Mouse (Mus musculus): Measurements from ENCODE around the gene Lif. TPM values are rescaled to one million over a fixed set of nuclear protein-coding genes. Genes with fewer than 3 reads are reported as not detected.
A peak's percentile ranks its signal among the peaks of the same experiment; 100 is the strongest.

Lif gene
- polyA plus RNA-seq, 1 experiment = not detected

- TF ChIP-seq POLR2A (IDR thresholded peaks at IDR 0.05; ENCODE audit: borderline replicate concordance, low read depth, low read length) (no peak), CTCF (IDR thresholded peaks at IDR 0.05; ENCODE audit: low read depth, low read length) (no peak)
- H3K4me1 ChIP-seq (ENCODE audit: control insufficient read depth, insufficient read depth, low read length) = peaks cover 52% of the 10 kb centered on the region
- H3K27ac ChIP-seq (ENCODE audit: insufficient read depth, low read depth, low read length) = no peak overlapping the region
- no peak overlapping the region for H3K4me3 ChIP-seq (ENCODE audit: insufficient read depth, low read length)
Measured at GRCm38 (mm10) chr11:4228463-4228862, 28.9 kb upstream of the Lif start.

- TF ChIP-seq CTCF (IDR thresholded peaks at IDR 0.05; ENCODE audit: low read depth, low read length) (no peak), POLR2A (IDR thresholded peaks at IDR 0.05; ENCODE audit: borderline replicate concordance, low read depth, low read length) (no peak)
- Histone ChIP-seq H3K4me3 (ENCODE audit: insufficient read depth, low read length) (no peak overlapping the region), H3K4me1 (ENCODE audit: control insufficient read depth, insufficient read depth, low read length) (peaks cover 43% of the 10 kb centered on the region), H3K27ac (ENCODE audit: insufficient read depth, low read depth, low read length) (no peak overlapping the region)
Measured at GRCm38 (mm10) chr11:4229841-4230240, 27.5 kb upstream of the Lif start.

- H3K27ac ChIP-seq (ENCODE audit: insufficient read depth, low read depth, low read length) = no peak overlapping the region
- TF ChIP-seq CTCF (IDR thresholded peaks at IDR 0.05; ENCODE audit: low read depth, low read length) = no peak
- no peak for TF ChIP-seq POLR2A (IDR thresholded peaks at IDR 0.05; ENCODE audit: borderline replicate concordance, low read depth, low read length)
- H3K4me1 ChIP-seq (ENCODE audit: control insufficient read depth, insufficient read depth, low read length) = peaks cover 53% of the 10 kb centered on the region
- no peak overlapping the region for H3K4me3 ChIP-seq (ENCODE audit: insufficient read depth, low read length)
Measured at GRCm38 (mm10) chr11:4231435-4231834, 25.9 kb upstream of the Lif start.

- TF ChIP-seq POLR2A (IDR thresholded peaks at IDR 0.05; ENCODE audit: borderline replicate concordance, low read depth, low read length) = no peak
- no peak for TF ChIP-seq CTCF (IDR thresholded peaks at IDR 0.05; ENCODE audit: low read depth, low read length)
- Histone ChIP-seq H3K27ac (ENCODE audit: insufficient read depth, low read depth, low read length) (peak overlapping the region; percentile 78), H3K4me3 (ENCODE audit: insufficient read depth, low read length) (no peak overlapping the region), H3K4me1 (ENCODE audit: control insufficient read depth, insufficient read depth, low read length) (peaks cover 53% of the 10 kb centered on the region)
Measured at GRCm38 (mm10) chr11:4232644-4233043, 24.7 kb upstream of the Lif start.

GRCm38 (mm10) chr11:4235052-4235655, 22.2 kb upstream of the Lif start:
- Histone ChIP-seq H3K27ac (ENCODE audit: insufficient read depth, low read depth, low read length) (no peak overlapping the region), H3K4me1 (ENCODE audit: control insufficient read depth, insufficient read depth, low read length) (peaks cover 49% of the 10 kb centered on the region), H3K4me3 (ENCODE audit: insufficient read depth, low read length) (no peak overlapping the region)
- TF ChIP-seq CTCF (IDR thresholded peaks at IDR 0.05; ENCODE audit: low read depth, low read length) (no peak), POLR2A (IDR thresholded peaks at IDR 0.05; ENCODE audit: borderline replicate concordance, low read depth, low read length) (no peak)

- TF ChIP-seq POLR2A (IDR thresholded peaks at IDR 0.05; ENCODE audit: borderline replicate concordance, low read depth, low read length) = no peak
- TF ChIP-seq CTCF (IDR thresholded peaks at IDR 0.05; ENCODE audit: low read depth, low read length) = no peak
- H3K4me3 ChIP-seq (ENCODE audit: insufficient read depth, low read length) = peak within 1 kb of the TSS; percentile 82
- H3K27ac ChIP-seq (ENCODE audit: insufficient read depth, low read depth, low read length) = peak within 1 kb of the TSS; percentile 86
- peaks cover 50% of the 10 kb centered on the region for H3K4me1 ChIP-seq (ENCODE audit: control insufficient read depth, insufficient read depth, low read length)
Measured at GRCm38 (mm10) chr11:4235665-4236545, 21.5 kb upstream of the Lif start, which contains the start of gene Osm. Gene Osm, plus strand, starts transcription at chr11:4236420.

- Histone ChIP-seq H3K27ac (ENCODE audit: insufficient read depth, low read depth, low read length) (peak overlapping the region; percentile 86), H3K4me1 (ENCODE audit: control insufficient read depth, insufficient read depth, low read length) (peaks cover 48% of the 10 kb centered on the region), H3K4me3 (ENCODE audit: insufficient read depth, low read length) (peak overlapping the region; percentile 82)
- TF ChIP-seq POLR2A (IDR thresholded peaks at IDR 0.05; ENCODE audit: borderline replicate concordance, low read depth, low read length) (no peak), CTCF (IDR thresholded peaks at IDR 0.05; ENCODE audit: low read depth, low read length) (no peak)
Measured at GRCm38 (mm10) chr11:4236546-4237067, 20.8 kb upstream of the Lif start.

- Histone ChIP-seq H3K27ac (ENCODE audit: insufficient read depth, low read depth, low read length) (peak overlapping the region; percentile 86), H3K4me3 (ENCODE audit: insufficient read depth, low read length) (peak overlapping the region; percentile 82), H3K4me1 (ENCODE audit: control insufficient read depth, insufficient read depth, low read length) (peaks cover 41% of the 10 kb centered on the region)
- TF ChIP-seq CTCF (IDR thresholded peaks at IDR 0.05; ENCODE audit: low read depth, low read length) (no peak), POLR2A (IDR thresholded peaks at IDR 0.05; ENCODE audit: borderline replicate concordance, low read depth, low read length) (no peak)
Measured at GRCm38 (mm10) chr11:4237389-4237912, 19.9 kb upstream of the Lif start.

GRCm38 (mm10) chr11:4238167-4238566, 19.2 kb upstream of the Lif start:
- peak overlapping the region; percentile 82 for H3K4me3 ChIP-seq (ENCODE audit: insufficient read depth, low read length)
- H3K4me1 ChIP-seq (ENCODE audit: control insufficient read depth, insufficient read depth, low read length) = peaks cover 36% of the 10 kb centered on the region
- no peak for TF ChIP-seq POLR2A (IDR thresholded peaks at IDR 0.05; ENCODE audit: borderline replicate concordance, low read depth, low read length)
- TF ChIP-seq CTCF (IDR thresholded peaks at IDR 0.05; ENCODE audit: low read depth, low read length) = no peak
- H3K27ac ChIP-seq (ENCODE audit: insufficient read depth, low read depth, low read length) = no peak overlapping the region

Data from bone marrow macrophage, adult 2 months (primary cell).